Mouse (Mus musculus): ENCODE measurements around the gene Fam193a. TPM values are rescaled to one million over a fixed set of nuclear protein-coding genes. Genes with fewer than 3 reads are reported as not detected.

Gene Fam193a
- polyA plus RNA-seq, 1 experiment from 2014 or later, result 3.3 TPM

GRCm38 (mm10) chr5:34515096-34515495 lies 145.4 kb downstream of the Fam193a start:
- Histone ChIP-seq H3K9me3 (replicated peaks; ENCODE audit: control insufficient read depth, low read length) (no peaks in the 10 kb centered on the region), H3K27ac (ENCODE audit: low read length) (no peak overlapping the region)
- no peak for ATAC-seq (ENCODE audit: low read depth)

GRCm38 (mm10) chr5:34517913-34518312 lies 148.2 kb downstream of the Fam193a start:
- H3K36me3 ChIP-seq (ENCODE audit: control insufficient read depth, insufficient read depth), result no peaks in the 10 kb centered on the region
- H3K9ac ChIP-seq (ENCODE audit: low read depth, low read length), result no peak overlapping the region
- H3K4me1 ChIP-seq (ENCODE audit: control insufficient read depth, low read depth, low read length), result peaks cover 29% of the 10 kb centered on the region
- no peak overlapping the region for H3K27ac ChIP-seq (ENCODE audit: low read length)
- WGBS (ENCODE audit: insufficient replicate concordance), result 8% methylated on average over 3 of the region's 3 CpGs
- no peak overlapping the region for H3K4me2 ChIP-seq (ENCODE audit: low read depth, low read length)
- ATAC-seq (ENCODE audit: low read depth), result peak; percentile 22
- no peaks in the 10 kb centered on the region; the same call in 1 of the 2 replicates for H3K27me3 ChIP-seq (ENCODE audit: control insufficient read depth, insufficient read depth, low read depth, low read length)
- no peaks in the 10 kb centered on the region for H3K9me3 ChIP-seq (replicated peaks; ENCODE audit: control insufficient read depth, low read length)
- H3K4me3 ChIP-seq (ENCODE audit: low read depth, low read length), result no peak overlapping the region

More at GRCm38 (mm10) chr5:34515096-34515495, 145.4 kb downstream of the Fam193a start:
- Histone ChIP-seq H3K4me1 (ENCODE audit: control insufficient read depth, low read depth, low read length) (peaks cover 19% of the 10 kb centered on the region), H3K4me2 (ENCODE audit: low read depth, low read length) (no peak overlapping the region), H3K36me3 (ENCODE audit: control insufficient read depth, insufficient read depth) (no peaks in the 10 kb centered on the region), H3K27me3 (ENCODE audit: control insufficient read depth, insufficient read depth, low read depth, low read length) (no peaks in the 10 kb centered on the region; the same call in 1 of the 2 replicates), H3K9ac (ENCODE audit: low read depth, low read length) (no peak overlapping the region), H3K4me3 (ENCODE audit: low read depth, low read length) (no peak overlapping the region)

- WGBS (ENCODE audit: insufficient replicate concordance), result 62% methylated on average over 9 of the region's 9 CpGs
Observed at GRCm38 (mm10) chr5:34519389-34519910, 149.7 kb downstream of the Fam193a start.

GRCm38 (mm10) chr5:34520458-34521209 lies 150.9 kb downstream of the Fam193a start:
- H3K27ac ChIP-seq (ENCODE audit: low read length), result no peak overlapping the region
- no peaks in the 10 kb centered on the region for H3K9me3 ChIP-seq (replicated peaks; ENCODE audit: control insufficient read depth, low read length)
- H3K4me3 ChIP-seq (ENCODE audit: low read depth, low read length), result no peak overlapping the region
- peaks cover 16% of the 10 kb centered on the region for H3K4me1 ChIP-seq (ENCODE audit: control insufficient read depth, low read depth, low read length)
- WGBS (ENCODE audit: insufficient replicate concordance), result 18% methylated on average over 11 of the region's 11 CpGs
- peak overlapping the region; percentile 6; the same call in 1 of the 2 replicates for H3K4me2 ChIP-seq (ENCODE audit: low read depth, low read length)
- no peak overlapping the region for H3K9ac ChIP-seq (ENCODE audit: low read depth, low read length)
- no peaks in the 10 kb centered on the region; the same call in 1 of the 2 replicates for H3K27me3 ChIP-seq (ENCODE audit: control insufficient read depth, insufficient read depth, low read depth, low read length)
- no peaks in the 10 kb centered on the region for H3K36me3 ChIP-seq (ENCODE audit: control insufficient read depth, insufficient read depth)
- 0 out of 2 replicates have a peak, but pooled peaks have one; percentile 4 for ATAC-seq (ENCODE audit: low read depth)

More at GRCm38 (mm10) chr5:34519389-34519910, 149.7 kb downstream of the Fam193a start:
- Histone ChIP-seq H3K27me3 (ENCODE audit: control insufficient read depth, insufficient read depth, low read depth, low read length) (no peaks in the 10 kb centered on the region; the same call in 1 of the 2 replicates), H3K9me3 (replicated peaks; ENCODE audit: control insufficient read depth, low read length) (no peaks in the 10 kb centered on the region), H3K4me2 (ENCODE audit: low read depth, low read length) (no peak overlapping the region), H3K36me3 (ENCODE audit: control insufficient read depth, insufficient read depth) (no peaks in the 10 kb centered on the region), H3K9ac (ENCODE audit: low read depth, low read length) (no peak overlapping the region), H3K27ac (ENCODE audit: low read length) (no peak overlapping the region), H3K4me1 (ENCODE audit: control insufficient read depth, low read depth, low read length) (peaks cover 18% of the 10 kb centered on the region), H3K4me3 (ENCODE audit: low read depth, low read length) (no peak overlapping the region)
- ATAC-seq (ENCODE audit: low read depth), result no peak

- H3K27me3 ChIP-seq (ENCODE audit: control insufficient read depth, insufficient read depth, low read depth, low read length), result no peaks in the 10 kb centered on the region; the same call in 1 of the 2 replicates
- H3K27ac ChIP-seq (ENCODE audit: low read length), result no peak overlapping the region
- no peak overlapping the region for H3K4me2 ChIP-seq (ENCODE audit: low read depth, low read length)
- no peak overlapping the region for H3K9ac ChIP-seq (ENCODE audit: low read depth, low read length)
- H3K4me1 ChIP-seq (ENCODE audit: control insufficient read depth, low read depth, low read length), result peaks cover 20% of the 10 kb centered on the region
- WGBS (ENCODE audit: insufficient replicate concordance), result 58% methylated on average over 3 of the region's 3 CpGs
- no peaks in the 10 kb centered on the region for H3K9me3 ChIP-seq (replicated peaks; ENCODE audit: control insufficient read depth, low read length)
- H3K36me3 ChIP-seq (ENCODE audit: control insufficient read depth, insufficient read depth), result no peaks in the 10 kb centered on the region
- no peak for ATAC-seq (ENCODE audit: low read depth)
- no peak overlapping the region for H3K4me3 ChIP-seq (ENCODE audit: low read depth, low read length)
Observed at GRCm38 (mm10) chr5:34521337-34521736, 151.6 kb downstream of the Fam193a start.

GRCm38 (mm10) chr5:34523958-34524485 lies 154.3 kb downstream of the Fam193a start:
- no peak overlapping the region for H3K4me2 ChIP-seq (ENCODE audit: low read depth, low read length)
- no peak overlapping the region for H3K4me3 ChIP-seq (ENCODE audit: low read depth, low read length)
- no peaks in the 10 kb centered on the region; the same call in 1 of the 2 replicates for H3K27me3 ChIP-seq (ENCODE audit: control insufficient read depth, insufficient read depth, low read depth, low read length)
- 41% methylated on average over 4 of the region's 4 CpGs for WGBS (ENCODE audit: insufficient replicate concordance)
- H3K36me3 ChIP-seq (ENCODE audit: control insufficient read depth, insufficient read depth), result no peaks in the 10 kb centered on the region
- H3K4me1 ChIP-seq (ENCODE audit: control insufficient read depth, low read depth, low read length), result peaks cover 28% of the 10 kb centered on the region
- ATAC-seq (ENCODE audit: low read depth), result no peak
- H3K27ac ChIP-seq (ENCODE audit: low read length), result no peak overlapping the region
- H3K9ac ChIP-seq (ENCODE audit: low read depth, low read length), result no peak overlapping the region
- H3K9me3 ChIP-seq (replicated peaks; ENCODE audit: control insufficient read depth, low read length), result no peaks in the 10 kb centered on the region

- Histone ChIP-seq H3K36me3 (ENCODE audit: control insufficient read depth, insufficient read depth) (no peaks in the 10 kb centered on the region), H3K4me2 (ENCODE audit: low read depth, low read length) (no peak overlapping the region), H3K27me3 (ENCODE audit: control insufficient read depth, insufficient read depth, low read depth, low read length) (no peaks in the 10 kb centered on the region; the same call in 1 of the 2 replicates), H3K9ac (ENCODE audit: low read depth, low read length) (no peak overlapping the region), H3K4me3 (ENCODE audit: low read depth, low read length) (no peak overlapping the region), H3K9me3 (replicated peaks; ENCODE audit: control insufficient read depth, low read length) (no peaks in the 10 kb centered on the region), H3K27ac (ENCODE audit: low read length) (no peak overlapping the region), H3K4me1 (ENCODE audit: control insufficient read depth, low read depth, low read length) (peaks cover 28% of the 10 kb centered on the region)
- no peak for ATAC-seq (ENCODE audit: low read depth)
Observed at GRCm38 (mm10) chr5:34524511-34524910, 154.8 kb downstream of the Fam193a start.

- Histone ChIP-seq H3K27ac (ENCODE audit: low read length) (peak within 1 kb of the TSS; percentile 78), H3K4me3 (ENCODE audit: low read depth, low read length) (peak within 1 kb of the TSS; percentile 81), H3K27me3 (ENCODE audit: control insufficient read depth, insufficient read depth, low read depth, low read length) (no peaks in the 10 kb centered on the region; the same call in 1 of the 2 replicates), H3K36me3 (ENCODE audit: control insufficient read depth, insufficient read depth) (no peaks in the 10 kb centered on the region), H3K4me1 (ENCODE audit: control insufficient read depth, low read depth, low read length) (peaks cover 20% of the 10 kb centered on the region), H3K9me3 (replicated peaks; ENCODE audit: control insufficient read depth, low read length) (no peaks in the 10 kb centered on the region), H3K4me2 (ENCODE audit: low read depth, low read length) (peak within 1 kb of the TSS; percentile 83), H3K9ac (ENCODE audit: low read depth, low read length) (peak within 1 kb of the TSS; percentile 72)
- ATAC-seq (ENCODE audit: low read depth), result peak; percentile 94
- under 1% methylated on average over 38 of the region's 38 CpGs for WGBS (ENCODE audit: insufficient replicate concordance)
Observed at GRCm38 (mm10) chr5:34525663-34526476, 156.1 kb downstream of the Fam193a start, which contains the start of gene Sh3bp2. Gene Sh3bp2, plus strand, starts transcription at chr5:34525838.

All from liver, embryonic 16.5 days (tissue).